Mouse (Mus musculus): Measurements from ENCODE around the gene Trcg1. TPM values are rescaled to one million over a fixed set of nuclear protein-coding genes. Genes with fewer than 3 reads are reported as not detected.

Trcg1 gene
- polyA plus RNA-seq, 1 experiment from 2014 or later: not detected

DNA sequence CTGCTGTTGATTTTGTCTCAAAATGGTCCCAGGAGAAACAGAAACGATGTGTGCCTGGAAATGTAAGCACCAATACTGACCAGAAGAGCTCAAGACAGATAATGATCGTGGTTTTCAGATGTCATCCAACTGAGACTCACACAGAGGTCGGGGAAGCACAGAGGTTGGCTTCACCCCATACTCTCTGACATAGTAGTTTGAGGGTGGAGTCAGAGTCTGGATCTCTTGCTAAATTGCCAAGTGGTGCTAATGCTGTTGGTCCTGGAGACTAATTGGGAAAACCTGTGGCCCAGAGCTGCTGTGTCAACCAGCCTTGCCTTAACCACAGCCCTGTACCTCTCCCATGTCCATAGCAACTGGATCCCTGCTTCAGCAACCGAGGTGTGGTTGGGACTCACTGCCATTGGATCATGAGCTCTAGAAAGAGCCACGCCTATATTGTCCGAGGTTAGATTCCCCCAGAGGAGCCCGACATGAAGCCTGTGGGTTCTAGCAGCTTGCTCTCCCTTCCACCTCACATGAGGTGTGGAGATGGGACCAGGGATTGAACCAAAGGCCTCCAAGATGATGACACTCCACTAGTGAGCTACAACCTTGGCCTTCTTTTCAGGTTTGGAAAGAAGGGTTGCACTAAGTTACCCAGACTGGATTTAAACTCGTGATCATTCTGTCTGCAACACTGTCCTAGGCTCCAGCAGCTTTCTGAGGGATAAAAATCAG is 4.7 kb upstream of the Trcg1 start:
- no peak overlapping the region for H3K4me2 ChIP-seq (replicated peaks; ENCODE audit: low read depth, low read length)
- no peaks in the 10 kb centered on the region for H3K27me3 ChIP-seq (ENCODE audit: insufficient read depth, low read length)
- H3K4me1 ChIP-seq (ENCODE audit: insufficient read depth, low read length): peaks cover 13% of the 10 kb centered on the region
- H3K9ac ChIP-seq (replicated peaks; ENCODE audit: low read length): no peak overlapping the region
- no peak overlapping the region for H3K4me3 ChIP-seq (ENCODE audit: low read length)
- no peak overlapping the region for H3K27ac ChIP-seq (ENCODE audit: low read length)
- H3K36me3 ChIP-seq (ENCODE audit: insufficient read depth, low read length): no peaks in the 10 kb centered on the region
- no peaks in the 10 kb centered on the region for H3K9me3 ChIP-seq (ENCODE audit: low read length)
- 78% methylated on average over 8 of the region's 8 CpGs for WGBS
- ATAC-seq (ENCODE audit: low FRiP score, low TSS enrichment): no peak

DNA sequence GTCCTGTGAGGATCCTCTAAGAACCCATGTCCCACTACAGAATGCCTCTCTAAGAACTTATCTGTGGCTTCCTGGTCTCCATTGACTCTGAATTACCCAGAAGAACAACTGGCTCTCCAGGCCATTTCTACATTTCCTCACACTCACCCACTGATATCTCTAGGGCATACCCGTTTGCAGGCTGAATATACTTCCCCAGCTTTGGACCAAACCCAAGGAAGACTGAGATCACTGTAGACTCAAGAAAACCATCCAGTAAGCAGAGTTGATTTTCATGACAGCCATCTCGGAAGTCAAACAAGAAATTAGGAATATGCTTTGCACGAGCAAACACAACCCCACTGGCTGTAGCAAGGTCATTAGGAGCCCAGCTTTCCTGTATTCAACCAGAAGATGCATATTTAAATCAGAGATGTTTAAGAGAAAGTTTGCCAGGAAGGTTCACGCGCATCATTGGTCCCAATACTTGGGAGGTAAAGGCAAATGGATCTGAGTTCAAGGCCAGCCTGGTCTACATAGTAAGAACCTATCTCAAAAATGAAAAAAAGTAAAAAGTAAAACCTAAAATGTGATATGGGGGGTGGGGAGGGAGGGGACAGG is 3.9 kb upstream of the Trcg1 start:
- Histone ChIP-seq H3K4me1 (ENCODE audit: insufficient read depth, low read length) (peaks cover 13% of the 10 kb centered on the region), H3K4me2 (replicated peaks; ENCODE audit: low read depth, low read length) (no peak overlapping the region), H3K4me3 (ENCODE audit: low read length) (no peak overlapping the region), H3K27me3 (ENCODE audit: insufficient read depth, low read length) (no peaks in the 10 kb centered on the region), H3K9ac (replicated peaks; ENCODE audit: low read length) (no peak overlapping the region), H3K27ac (ENCODE audit: low read length) (no peak overlapping the region), H3K36me3 (ENCODE audit: insufficient read depth, low read length) (no peaks in the 10 kb centered on the region), H3K9me3 (ENCODE audit: low read length) (no peaks in the 10 kb centered on the region)
- ATAC-seq (ENCODE audit: low FRiP score, low TSS enrichment): no peak
- 87% methylated on average over 5 of the region's 5 CpGs for WGBS

DNA sequence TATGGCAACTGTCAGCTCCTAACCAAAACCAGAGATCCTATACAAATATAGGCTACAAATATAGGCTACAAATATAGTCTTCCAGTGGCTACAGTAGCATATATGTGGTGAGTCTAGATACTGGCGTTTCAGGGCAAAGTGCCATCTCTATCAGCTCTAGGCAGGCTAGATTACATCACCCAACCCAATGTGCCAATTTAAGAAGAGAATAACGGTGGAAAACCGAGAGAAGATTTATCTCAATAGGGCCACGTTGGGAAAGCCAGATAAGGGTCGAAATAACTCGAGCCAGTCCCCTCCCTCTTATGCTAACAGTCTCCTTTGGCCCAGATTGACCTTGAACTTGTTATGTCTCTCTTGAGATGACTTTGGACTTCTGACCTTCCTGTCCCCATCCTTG is 3.2 kb upstream of the Trcg1 start:
- no peak overlapping the region for H3K4me2 ChIP-seq (replicated peaks; ENCODE audit: low read depth, low read length)
- H3K36me3 ChIP-seq (ENCODE audit: insufficient read depth, low read length): no peaks in the 10 kb centered on the region
- H3K4me3 ChIP-seq (ENCODE audit: low read length): no peak overlapping the region
- no peak for ATAC-seq (ENCODE audit: low FRiP score, low TSS enrichment)
- peaks cover 13% of the 10 kb centered on the region for H3K4me1 ChIP-seq (ENCODE audit: insufficient read depth, low read length)
- H3K27ac ChIP-seq (ENCODE audit: low read length): no peak overlapping the region
- no peaks in the 10 kb centered on the region for H3K9me3 ChIP-seq (ENCODE audit: low read length)
- no peaks in the 10 kb centered on the region for H3K27me3 ChIP-seq (ENCODE audit: insufficient read depth, low read length)
- no peak overlapping the region for H3K9ac ChIP-seq (replicated peaks; ENCODE audit: low read length)
- WGBS: 72% methylated on average over 6 of the region's 6 CpGs

- H3K27me3 ChIP-seq (ENCODE audit: insufficient read depth, low read length): no peaks in the 10 kb centered on the region
- no peak overlapping the region for H3K27ac ChIP-seq (ENCODE audit: low read length)
- no peaks in the 10 kb centered on the region for H3K9me3 ChIP-seq (ENCODE audit: low read length)
- ATAC-seq (ENCODE audit: low FRiP score, low TSS enrichment): no peak
- no peak overlapping the region for H3K9ac ChIP-seq (replicated peaks; ENCODE audit: low read length)
- H3K36me3 ChIP-seq (ENCODE audit: insufficient read depth, low read length): no peaks in the 10 kb centered on the region
- peaks cover 13% of the 10 kb centered on the region for H3K4me1 ChIP-seq (ENCODE audit: insufficient read depth, low read length)
- no peak overlapping the region for H3K4me2 ChIP-seq (replicated peaks; ENCODE audit: low read depth, low read length)
- WGBS: 88% methylated on average over 3 of the region's 3 CpGs
- H3K4me3 ChIP-seq (ENCODE audit: low read length): no peak overlapping the region
These were observed 2.6 kb upstream of the Trcg1 start for GRCm38 (mm10) chr9:57233767-57234166.

DNA sequence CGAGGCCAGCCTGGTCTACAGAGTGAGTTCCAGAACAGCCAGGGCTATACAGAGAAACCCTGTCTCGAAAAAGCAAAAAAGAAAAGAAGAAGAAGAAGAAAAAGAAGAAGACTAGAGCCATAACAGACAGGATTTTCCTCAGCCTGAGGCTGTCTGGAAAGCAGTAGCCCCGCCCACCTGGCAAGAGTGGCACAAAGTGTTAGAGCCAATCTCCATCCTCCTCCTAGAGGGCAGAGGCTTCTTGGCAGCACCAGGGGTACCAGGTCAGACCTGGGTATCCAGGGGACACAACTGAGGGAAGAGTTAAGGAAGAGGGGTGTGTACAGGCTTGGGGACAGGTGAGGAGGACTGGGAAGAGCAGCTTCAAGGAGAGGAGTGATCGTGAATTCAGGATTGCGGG is 1.3 kb downstream of the Trcg1 start:
- H3K4me3 ChIP-seq (ENCODE audit: low read length): no peak overlapping the region
- no peak for ATAC-seq (ENCODE audit: low FRiP score, low TSS enrichment)
- no peak overlapping the region for H3K27ac ChIP-seq (ENCODE audit: low read length)
- no peaks in the 10 kb centered on the region for H3K36me3 ChIP-seq (ENCODE audit: insufficient read depth, low read length)
- no peaks in the 10 kb centered on the region for H3K9me3 ChIP-seq (ENCODE audit: low read length)
- no peaks in the 10 kb centered on the region for H3K4me1 ChIP-seq (ENCODE audit: insufficient read depth, low read length)
- no peaks in the 10 kb centered on the region for H3K27me3 ChIP-seq (ENCODE audit: insufficient read depth, low read length)
- no peak overlapping the region for H3K9ac ChIP-seq (replicated peaks; ENCODE audit: low read length)
- no peak overlapping the region for H3K4me2 ChIP-seq (replicated peaks; ENCODE audit: low read depth, low read length)
- 86% methylated on average over 5 of the region's 5 CpGs for WGBS

DNA sequence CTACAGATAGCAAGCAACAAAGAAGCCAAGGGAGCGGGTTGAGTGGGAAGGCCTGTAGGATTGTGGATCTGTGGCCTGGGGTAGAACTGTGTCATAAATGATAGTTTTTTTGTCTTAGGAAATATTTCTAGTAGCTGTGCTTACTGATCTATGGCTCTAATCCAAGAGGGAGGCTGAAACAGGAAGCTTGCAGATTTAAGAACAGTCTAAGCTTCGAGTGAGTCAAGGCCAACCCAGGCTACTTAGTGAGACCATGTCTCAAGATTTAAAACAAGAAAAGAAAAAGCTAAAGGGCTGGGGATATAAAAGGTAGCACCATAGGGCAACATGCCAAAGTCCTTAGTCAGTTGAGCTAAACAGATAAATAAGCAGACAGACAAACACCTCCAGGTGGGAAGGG is 1.9 kb downstream of the Trcg1 start:
- no peaks in the 10 kb centered on the region for H3K4me1 ChIP-seq (ENCODE audit: insufficient read depth, low read length)
- ATAC-seq (ENCODE audit: low FRiP score, low TSS enrichment): no peak
- no peaks in the 10 kb centered on the region for H3K9me3 ChIP-seq (ENCODE audit: low read length)
- no peak overlapping the region for H3K4me2 ChIP-seq (replicated peaks; ENCODE audit: low read depth, low read length)
- H3K9ac ChIP-seq (replicated peaks; ENCODE audit: low read length): no peak overlapping the region
- no peaks in the 10 kb centered on the region for H3K36me3 ChIP-seq (ENCODE audit: insufficient read depth, low read length)
- WGBS: 83% methylated on average over 2 of the region's 2 CpGs
- no peaks in the 10 kb centered on the region for H3K27me3 ChIP-seq (ENCODE audit: insufficient read depth, low read length)
- H3K27ac ChIP-seq (ENCODE audit: low read length): no peak overlapping the region
- H3K4me3 ChIP-seq (ENCODE audit: low read length): no peak overlapping the region

GRCm38 (mm10) chr9:57241111-57241510 is 4.8 kb downstream of the Trcg1 start:
- Histone ChIP-seq H3K27ac (ENCODE audit: low read length) (no peak overlapping the region), H3K27me3 (ENCODE audit: insufficient read depth, low read length) (no peaks in the 10 kb centered on the region), H3K4me3 (ENCODE audit: low read length) (no peak overlapping the region), H3K4me1 (ENCODE audit: insufficient read depth, low read length) (no peaks in the 10 kb centered on the region), H3K36me3 (ENCODE audit: insufficient read depth, low read length) (no peaks in the 10 kb centered on the region), H3K9me3 (ENCODE audit: low read length) (no peaks in the 10 kb centered on the region), H3K4me2 (replicated peaks; ENCODE audit: low read depth, low read length) (no peak overlapping the region), H3K9ac (replicated peaks; ENCODE audit: low read length) (no peak overlapping the region)
- 90% methylated on average over 5 of the region's 5 CpGs for WGBS
- ATAC-seq (ENCODE audit: low FRiP score, low TSS enrichment): no peak

DNA sequence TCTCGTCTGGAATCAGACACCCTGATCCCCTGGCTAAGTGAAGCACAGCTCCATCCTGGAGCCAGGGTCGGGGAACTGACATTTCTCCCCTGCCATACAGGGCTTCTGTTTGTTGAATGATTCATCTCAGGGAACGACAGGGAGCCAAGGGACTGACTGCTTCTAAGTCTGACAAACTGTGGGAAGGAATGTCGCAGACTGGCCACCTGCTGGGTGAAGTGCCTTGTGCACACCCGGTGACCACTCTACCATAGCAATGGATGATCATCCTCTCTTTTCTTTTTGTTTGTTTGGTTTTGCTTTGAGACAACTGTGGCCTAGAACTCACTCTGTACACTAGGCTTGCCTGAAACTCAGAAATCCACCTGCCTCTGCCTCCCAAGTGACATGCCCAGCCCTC is 6.6 kb downstream of the Trcg1 start:
- Histone ChIP-seq H3K9me3 (ENCODE audit: low read length) (no peaks in the 10 kb centered on the region), H3K4me1 (ENCODE audit: insufficient read depth, low read length) (no peaks in the 10 kb centered on the region), H3K4me2 (replicated peaks; ENCODE audit: low read depth, low read length) (no peak overlapping the region), H3K4me3 (ENCODE audit: low read length) (no peak overlapping the region), H3K36me3 (ENCODE audit: insufficient read depth, low read length) (no peaks in the 10 kb centered on the region), H3K27ac (ENCODE audit: low read length) (no peak overlapping the region), H3K9ac (replicated peaks; ENCODE audit: low read length) (no peak overlapping the region), H3K27me3 (ENCODE audit: insufficient read depth, low read length) (no peaks in the 10 kb centered on the region)
- no peak for ATAC-seq (ENCODE audit: low FRiP score, low TSS enrichment)
- WGBS: 36% methylated on average over 5 of the region's 5 CpGs

DNA sequence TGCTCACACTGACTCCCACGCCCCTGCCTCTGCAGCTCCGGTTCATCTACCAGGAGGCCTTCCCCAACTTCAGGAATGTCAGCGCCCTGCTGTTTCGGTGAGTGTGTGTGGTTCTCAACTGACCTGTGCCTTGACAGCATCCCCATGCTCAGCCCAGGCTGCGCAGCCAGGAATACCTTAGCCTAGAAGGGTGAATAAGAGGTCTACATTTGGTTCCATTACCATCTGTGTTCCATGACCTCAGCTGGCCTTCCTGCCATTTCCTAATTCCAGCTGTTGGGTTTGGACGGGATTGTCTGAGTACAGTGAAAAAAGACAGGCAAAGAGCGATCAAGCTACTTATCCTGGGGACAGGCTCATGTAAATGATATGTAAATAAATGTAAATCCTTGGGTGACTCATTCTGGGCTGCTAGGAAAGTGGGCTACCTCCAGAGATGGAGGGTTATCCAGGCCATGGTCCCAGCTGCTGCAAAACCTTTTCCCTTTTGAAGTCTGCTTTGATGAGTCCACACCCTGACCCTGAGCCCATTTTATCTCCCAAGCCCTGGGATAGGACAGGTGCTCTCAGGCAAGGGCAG is 7.8 kb downstream of the Trcg1 start:
- no peak for ATAC-seq (ENCODE audit: low FRiP score, low TSS enrichment)

GRCm38 (mm10) chr9:57246482-57246881 is 10.1 kb downstream of the Trcg1 start:
- Histone ChIP-seq H3K9ac (replicated peaks; ENCODE audit: low read length) (no peak overlapping the region), H3K27me3 (ENCODE audit: insufficient read depth, low read length) (no peaks in the 10 kb centered on the region), H3K36me3 (ENCODE audit: insufficient read depth, low read length) (0 out of 2 replicates have a peak, but pooled peaks cover 6% of the 10 kb centered on the region), H3K4me2 (replicated peaks; ENCODE audit: low read depth, low read length) (no peak overlapping the region), H3K27ac (ENCODE audit: low read length) (no peak overlapping the region), H3K4me1 (ENCODE audit: insufficient read depth, low read length) (no peaks in the 10 kb centered on the region), H3K4me3 (ENCODE audit: low read length) (no peak overlapping the region), H3K9me3 (ENCODE audit: low read length) (no peaks in the 10 kb centered on the region)
- 95% methylated on average over 5 of the region's 5 CpGs for WGBS
- no peak for ATAC-seq (ENCODE audit: low FRiP score, low TSS enrichment)

More for the DNA sequence above, 7.8 kb downstream of the Trcg1 start:
- Histone ChIP-seq H3K27ac (ENCODE audit: low read length) (no peak overlapping the region), H3K4me2 (replicated peaks; ENCODE audit: low read depth, low read length) (no peak overlapping the region), H3K9me3 (ENCODE audit: low read length) (no peaks in the 10 kb centered on the region), H3K27me3 (ENCODE audit: insufficient read depth, low read length) (no peaks in the 10 kb centered on the region), H3K36me3 (ENCODE audit: insufficient read depth, low read length) (no peaks in the 10 kb centered on the region), H3K4me1 (ENCODE audit: insufficient read depth, low read length) (no peaks in the 10 kb centered on the region), H3K4me3 (ENCODE audit: low read length) (no peak overlapping the region), H3K9ac (replicated peaks; ENCODE audit: low read length) (no peak overlapping the region)
- 26% methylated on average over 7 of the region's 7 CpGs for WGBS
